Mouse (Mus musculus): ENCODE results near the gene Mob4.

GRCm38 (mm10) chr1:55132308-55132707, 1.3 kb downstream of the Mob4 start:
- TF ChIP-seq CTCF (IDR thresholded peaks at IDR 0.05; ENCODE audit: low read depth, low read length) (no peak), POLR2A (IDR thresholded peaks at IDR 0.05; ENCODE audit: borderline replicate concordance, low read depth, low read length) (no peak)
